Mouse (Mus musculus): Measurements from ENCODE around the gene Borcs7. TPM values are rescaled to one million over a fixed set of nuclear protein-coding genes. Genes with fewer than 3 reads are reported as not detected.
A peak's percentile ranks its signal among the peaks of the same experiment; 100 is the strongest.

The Borcs7 gene
- total RNA-seq (2021) = 10 to 100 TPM; 13.2 to 13.9 TPM
- long read RNA-seq, experiment 1, transcript Borcs7-201 (5 exons, 2,176 nt) = major isoform, 37 of 48 reads
- long read RNA-seq, experiment 1, partial matches to known transcripts = 1 of 48 reads
- long read RNA-seq, experiment 1, other reads (novel, unspliced or antisense) = 10 of 48 reads
- long read RNA-seq, experiment 2, transcript Borcs7-201 (5 exons, 2,176 nt) = major isoform, 25 of 29 reads
- long read RNA-seq, experiment 2, partial matches to known transcripts = 2 of 29 reads
- long read RNA-seq, experiment 2, other reads (novel, unspliced or antisense) = 2 of 29 reads

DNA sequence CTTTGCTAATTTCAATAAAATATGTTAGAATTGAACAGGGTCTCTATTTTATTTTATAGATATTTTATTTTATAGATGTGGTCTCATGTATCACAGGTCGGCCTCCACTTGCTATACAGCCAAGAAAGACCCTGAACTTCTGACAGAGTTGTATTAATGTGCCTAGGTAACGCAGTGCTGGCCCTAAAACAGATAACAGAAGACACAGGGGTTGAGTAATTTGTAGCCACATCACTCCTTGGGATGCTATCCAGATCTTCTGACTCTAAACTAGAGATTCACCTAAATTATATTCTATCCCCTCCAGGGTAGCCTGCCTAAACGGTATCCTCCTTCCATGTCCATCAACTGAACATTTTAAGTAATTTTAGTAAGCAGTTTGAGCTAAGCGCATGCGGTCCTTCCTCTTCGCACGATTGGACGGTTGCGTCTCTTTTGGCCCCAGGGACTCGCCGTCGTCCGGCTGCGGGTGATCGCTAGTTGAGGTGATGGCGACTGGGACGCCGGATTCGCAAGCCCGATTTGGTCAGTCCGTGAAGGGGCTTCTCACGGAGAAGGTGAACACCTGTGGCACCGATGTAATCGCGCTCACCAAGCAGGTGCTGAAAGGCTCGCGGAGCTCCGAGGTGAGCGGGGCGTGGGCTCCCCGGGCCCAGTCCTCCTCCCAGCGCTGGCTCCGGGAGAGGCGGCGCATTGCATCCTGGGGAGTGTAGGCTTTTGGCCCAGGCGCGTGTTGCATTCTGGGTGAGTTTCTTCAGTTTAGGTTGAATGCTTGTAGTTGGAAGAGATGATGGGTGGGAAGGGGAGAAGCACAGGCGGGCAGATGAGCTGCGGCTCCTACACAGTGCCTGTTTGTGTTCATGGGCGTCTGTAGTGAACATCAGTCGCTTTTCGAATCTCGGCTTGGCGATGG lies at the start of gene Borcs7:
Gene Borcs7 (plus strand): TSS at position 447 of the 913 bp plus-strand sequence.
- DNase-seq = peak; percentile 91

DNA sequence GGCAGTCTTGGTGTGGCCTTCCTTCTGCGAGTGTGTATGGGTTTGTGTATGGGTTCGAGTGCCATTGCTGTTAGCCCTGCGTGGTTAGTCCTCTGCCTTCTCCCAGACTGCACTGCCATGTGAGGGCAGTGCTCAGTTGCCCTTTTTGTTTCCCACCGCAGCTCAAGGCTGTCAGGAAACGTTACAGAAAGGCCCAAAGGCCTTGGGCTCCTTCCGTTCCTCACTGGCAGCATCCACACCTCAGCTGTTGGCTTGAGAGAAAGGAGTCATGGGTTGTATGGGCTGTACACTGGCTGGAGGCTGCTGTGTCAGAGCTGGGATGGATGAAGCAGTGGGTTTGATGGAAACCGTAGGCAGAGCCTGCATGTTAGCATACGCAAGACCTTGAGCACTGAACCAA lies 48.9 kb upstream of the Borcs7 start:
- DNase-seq = no peak

DNA sequence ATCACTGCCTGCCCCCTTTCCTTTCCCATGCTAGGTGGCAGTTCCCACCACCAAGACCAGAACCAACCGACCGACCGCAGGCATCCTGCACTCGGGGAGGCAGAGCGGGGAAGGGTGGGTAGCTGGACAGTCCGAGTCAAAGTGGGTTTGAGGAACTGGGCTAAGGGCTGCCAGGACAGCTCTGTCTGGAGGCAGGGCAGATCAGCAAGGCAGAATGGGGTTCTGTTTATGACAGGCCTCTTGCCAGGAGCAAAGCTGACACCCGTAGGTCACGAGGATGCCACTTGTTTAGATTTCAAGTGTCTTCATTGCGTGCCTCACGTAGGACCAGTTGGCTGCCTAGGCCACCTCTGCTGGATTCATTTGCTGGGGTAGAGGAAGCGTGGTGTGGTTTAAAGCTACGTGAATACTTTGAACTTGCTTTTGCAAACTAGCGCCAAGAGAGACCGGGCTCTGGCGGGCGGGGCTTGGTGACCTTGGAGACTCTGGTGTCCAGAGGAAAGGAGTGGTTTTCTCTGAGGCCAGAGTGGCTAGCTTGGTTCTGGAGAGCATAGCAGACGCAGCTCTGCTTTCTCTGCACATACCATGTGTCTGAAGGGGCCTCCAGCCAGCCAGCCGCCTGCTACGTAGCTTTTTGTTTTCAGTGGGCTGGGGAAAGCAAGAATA lies 48.2 kb upstream of the Borcs7 start:
- peak; percentile 88 for DNase-seq

DNA sequence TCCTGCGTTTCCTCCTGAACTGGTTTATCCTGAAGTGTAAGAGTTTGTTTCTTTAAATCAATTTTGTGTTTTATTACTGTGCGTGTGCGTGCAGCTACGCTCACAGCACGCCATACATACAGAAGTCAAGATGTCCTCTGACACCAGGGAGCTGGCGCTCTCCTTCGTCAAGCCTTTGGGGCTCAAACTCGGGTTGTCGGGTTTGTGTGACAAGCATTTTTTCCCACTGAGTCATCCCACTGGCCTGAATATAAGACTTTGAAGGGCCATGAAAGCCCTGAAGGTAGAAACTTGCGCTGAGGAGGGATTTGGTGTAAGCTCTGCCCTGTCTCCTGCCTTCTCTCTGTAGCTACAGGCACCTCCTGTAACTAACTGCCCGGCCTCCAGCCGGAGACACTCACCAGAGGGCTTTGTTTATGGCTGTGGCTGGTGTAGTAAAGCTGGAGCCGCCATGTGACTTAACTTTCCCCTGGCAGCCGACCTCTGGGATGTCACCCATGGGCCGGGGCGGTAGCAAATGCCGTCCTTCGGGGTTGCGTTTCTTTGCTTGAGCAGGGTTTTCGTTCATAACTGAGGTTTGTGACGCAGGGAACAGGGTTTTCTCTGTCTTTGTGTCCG lies 47.5 kb upstream of the Borcs7 start:
- peak; percentile 60 for DNase-seq

DNA sequence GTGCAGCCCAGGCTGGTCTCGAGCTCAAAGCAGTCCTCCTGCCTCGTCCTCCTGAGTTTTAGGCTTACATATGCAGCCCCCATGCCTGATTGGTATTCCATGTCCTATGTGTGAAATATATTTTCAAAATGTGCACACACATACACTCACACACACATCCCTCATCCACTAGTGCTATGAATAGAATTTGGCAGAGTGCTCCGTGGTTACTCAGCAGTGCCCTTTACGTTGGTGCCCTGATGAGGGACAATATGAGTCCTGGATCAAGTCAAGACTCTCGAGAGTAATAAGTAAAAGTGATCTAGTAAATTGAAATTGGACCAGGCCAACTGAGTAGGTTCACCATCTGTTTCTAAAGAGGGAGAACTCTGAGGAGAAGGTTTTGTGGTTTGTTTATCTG lies 46.5 kb upstream of the Borcs7 start:
- DNase-seq = no peak

DNA sequence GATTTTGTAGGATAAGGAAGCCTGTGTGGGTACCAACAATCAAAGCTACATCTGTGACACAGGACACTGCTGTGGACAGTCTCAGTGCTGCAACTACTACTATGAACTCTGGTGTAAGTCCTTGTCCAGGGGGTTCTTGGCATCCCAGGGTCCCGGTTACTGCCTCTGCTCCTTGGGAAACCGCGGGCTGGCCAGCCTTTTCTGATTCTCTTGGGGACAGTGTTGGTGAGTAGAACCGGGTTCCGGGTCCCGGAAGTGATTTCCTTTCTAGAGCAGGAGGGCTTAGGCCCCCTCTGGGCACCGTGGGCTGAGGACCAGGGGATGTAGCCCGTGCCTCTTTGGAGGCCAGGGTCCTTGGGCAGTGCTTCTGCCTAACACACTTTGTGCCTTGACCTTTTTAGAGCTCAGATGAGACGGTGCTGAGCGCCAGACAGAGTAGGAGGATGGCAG lies 45.3 kb upstream of the Borcs7 start:
- DNase-seq = no peak

DNA sequence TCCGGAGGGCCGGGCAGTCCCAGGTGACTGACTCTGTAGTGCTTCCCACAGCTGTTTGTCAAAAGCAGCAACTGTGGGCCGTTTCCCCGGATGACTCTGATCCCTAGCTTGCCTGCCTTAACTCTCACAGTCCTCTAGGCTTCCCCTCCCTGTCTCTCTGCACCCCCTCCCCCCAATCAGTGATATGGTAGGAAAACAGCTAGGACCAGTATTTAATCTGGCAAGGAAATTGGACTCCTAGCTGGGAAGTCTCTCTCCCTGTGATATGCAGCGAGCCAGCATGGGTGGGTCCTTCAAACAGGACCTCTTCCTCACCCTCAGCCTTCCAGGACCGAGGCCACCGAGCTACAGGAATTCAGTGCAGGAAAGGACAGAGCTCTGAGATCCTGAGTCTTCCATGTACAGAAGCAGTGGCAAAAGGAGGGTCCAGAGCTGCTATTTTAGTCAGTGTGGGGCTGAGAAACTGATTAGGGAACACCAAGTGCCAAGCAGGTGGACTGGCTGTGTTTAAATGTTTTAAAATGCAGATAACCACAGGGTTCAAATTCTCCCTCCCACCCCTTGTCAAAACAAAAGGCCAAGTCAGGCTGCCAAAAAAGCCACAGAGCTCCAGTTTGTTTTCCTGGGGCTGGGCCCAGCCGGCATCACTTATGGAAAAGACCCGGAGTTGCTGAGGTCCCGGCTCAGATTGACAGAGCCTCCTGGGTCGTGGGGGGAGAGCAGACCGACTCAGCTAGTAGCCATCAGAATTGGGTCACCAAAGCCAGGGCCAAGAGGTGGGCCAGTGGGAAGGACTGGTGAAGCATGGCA lies 44.7 kb upstream of the Borcs7 start:
- peak; percentile 62 for DNase-seq

DNA sequence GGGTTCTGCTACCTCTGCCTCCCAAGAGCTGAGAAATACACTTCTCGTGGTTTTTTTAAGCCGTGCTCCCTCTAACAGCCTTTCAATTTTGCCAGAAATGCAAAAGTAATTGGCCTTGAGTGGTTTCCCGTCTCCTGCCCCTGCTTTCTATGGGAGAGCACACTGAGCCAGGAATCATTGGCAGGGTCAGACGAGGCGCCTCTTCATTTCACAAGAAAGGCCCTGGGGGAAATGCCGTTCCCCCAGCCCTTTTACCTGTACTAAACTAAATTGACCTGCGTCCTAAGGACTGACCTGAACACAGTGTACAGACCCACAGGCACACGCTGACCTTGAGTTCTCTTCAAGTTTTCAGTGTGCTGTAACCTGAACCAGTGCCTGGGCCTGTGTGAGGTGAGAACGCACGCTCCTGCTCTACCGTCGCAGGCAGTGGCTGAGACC lies 43.6 kb upstream of the Borcs7 start:
- DNase-seq = peak; percentile 56

DNA sequence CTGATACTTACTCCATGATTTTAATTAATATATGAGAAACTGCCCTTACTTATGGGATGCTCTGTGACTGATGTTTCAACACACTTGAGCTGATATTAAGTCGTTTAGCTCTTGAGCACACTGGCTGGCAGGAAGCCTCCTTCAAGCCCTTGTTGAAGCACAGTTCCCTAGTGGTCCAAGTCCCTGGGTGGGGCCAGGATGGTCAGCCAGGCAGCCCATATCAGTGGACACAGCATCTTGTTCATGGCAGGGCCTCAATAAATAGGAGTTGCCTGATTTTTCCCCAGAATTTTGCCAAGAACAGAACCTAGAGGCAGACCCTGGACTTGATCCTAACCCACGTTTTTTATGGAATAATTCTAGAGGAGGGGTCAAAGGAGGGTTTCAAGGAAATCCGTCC lies 42.5 kb upstream of the Borcs7 start:
- no peak for DNase-seq

DNA sequence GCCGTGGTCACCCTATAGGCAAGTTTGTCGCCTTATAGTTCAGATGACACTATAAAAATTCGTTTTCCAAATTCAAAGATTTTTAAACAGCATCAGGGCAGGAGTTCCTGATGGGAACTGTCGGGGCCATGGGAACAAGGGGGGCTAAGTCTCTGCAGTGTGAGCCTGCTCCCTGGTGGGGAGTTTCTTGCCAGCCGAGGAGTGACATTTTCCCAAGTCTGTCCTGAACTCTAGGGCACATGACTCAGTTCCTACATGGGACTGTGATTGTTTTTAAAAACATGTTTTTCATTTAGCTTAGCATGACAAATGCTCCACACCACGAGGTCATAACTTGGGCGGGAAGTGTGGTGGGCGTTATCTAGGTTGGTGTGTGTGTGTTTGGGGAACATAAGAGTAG lies 41.9 kb upstream of the Borcs7 start:
- DNase-seq = no peak

DNA sequence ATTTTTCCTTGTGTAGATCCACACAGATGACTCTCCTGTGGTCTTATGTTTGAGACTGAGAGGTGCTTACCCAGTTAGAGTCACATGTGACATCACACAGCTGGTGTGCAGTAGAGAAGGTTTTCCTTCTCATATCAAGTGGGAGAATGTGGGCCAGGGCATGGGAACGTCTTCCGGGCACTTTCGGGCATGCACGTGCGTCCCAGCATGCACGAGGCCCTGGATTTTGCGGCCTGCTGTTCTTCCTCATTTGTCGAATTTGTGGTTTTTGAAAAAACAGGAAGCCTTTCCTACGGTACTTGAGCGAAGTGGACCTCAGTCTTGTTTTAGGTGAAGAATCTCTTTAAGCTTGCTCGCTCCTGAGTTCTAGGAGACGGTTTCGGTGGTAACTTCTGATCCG lies 41.1 kb upstream of the Borcs7 start:
- DNase-seq = no peak

DNA sequence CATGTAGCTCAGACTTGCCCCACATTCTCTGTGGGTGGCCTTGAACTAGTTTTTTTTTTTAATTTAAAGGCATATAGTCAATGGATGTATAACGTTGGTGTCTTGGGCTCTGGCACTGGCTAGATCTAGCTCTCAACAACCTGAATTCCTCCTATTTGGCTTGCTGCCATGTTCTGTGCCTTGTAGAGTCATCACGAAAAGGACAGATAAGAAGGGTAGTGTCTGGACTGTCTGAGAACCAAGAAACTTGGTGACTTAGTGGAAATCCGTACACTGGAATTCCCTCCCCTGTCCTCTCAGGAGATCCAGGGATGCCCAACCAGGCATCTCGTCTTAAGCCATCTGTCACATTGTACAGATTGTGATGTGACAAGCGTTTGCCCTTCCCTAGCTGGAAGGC lies 36.5 kb upstream of the Borcs7 start:
- DNase-seq = no peak

DNA sequence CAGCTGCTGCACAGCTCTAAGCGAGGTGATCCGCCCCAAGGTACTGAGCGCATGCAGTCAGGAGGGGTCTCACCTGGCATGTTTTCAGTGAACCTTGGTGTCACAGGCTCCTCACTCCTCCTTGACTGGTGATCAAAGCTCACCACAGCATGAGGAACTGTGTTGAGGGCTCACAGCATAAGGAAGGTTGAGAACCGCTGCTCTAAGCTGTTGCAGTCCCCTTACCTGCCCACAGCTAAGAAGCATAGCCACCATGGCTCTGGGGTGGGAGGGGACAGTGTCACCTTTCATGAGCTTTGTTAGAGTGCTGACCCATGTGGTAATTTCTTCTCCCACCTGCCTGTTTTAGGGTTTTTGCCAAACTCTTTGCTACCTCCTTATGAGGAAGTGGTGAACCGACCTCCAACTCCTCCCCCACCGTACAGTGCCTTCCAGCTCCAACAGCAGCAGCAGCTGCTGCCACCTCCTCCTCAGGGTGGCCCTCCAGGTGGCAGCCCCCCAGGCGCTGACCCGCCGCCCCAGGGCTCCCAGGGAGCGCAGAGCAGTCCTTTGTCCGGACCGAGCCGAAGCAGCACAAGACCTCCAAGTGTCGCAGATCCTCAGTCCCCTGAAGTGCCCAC lies 36.0 kb upstream of the Borcs7 start:
- no peak for DNase-seq

DNA sequence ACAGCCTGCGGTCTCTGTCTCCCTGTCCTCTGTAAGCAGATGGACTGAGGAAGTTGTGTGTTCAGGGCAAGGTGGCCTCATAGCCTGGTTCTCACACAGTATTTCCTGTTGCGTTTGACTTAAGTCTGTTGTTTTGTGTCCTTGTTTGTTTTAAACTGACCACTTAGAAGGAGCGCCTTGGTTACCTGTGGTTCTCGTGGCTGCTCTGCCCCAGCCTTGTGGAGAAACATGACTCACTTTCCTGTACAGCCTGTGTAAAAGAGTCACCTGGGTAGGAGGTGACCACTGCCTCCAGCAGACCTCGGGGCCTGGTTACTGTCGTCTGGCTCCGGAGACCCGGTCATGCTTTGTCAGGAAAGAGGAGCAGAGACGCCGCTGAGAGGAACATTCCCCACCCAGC lies 34.1 kb upstream of the Borcs7 start:
- DNase-seq = no peak

DNA sequence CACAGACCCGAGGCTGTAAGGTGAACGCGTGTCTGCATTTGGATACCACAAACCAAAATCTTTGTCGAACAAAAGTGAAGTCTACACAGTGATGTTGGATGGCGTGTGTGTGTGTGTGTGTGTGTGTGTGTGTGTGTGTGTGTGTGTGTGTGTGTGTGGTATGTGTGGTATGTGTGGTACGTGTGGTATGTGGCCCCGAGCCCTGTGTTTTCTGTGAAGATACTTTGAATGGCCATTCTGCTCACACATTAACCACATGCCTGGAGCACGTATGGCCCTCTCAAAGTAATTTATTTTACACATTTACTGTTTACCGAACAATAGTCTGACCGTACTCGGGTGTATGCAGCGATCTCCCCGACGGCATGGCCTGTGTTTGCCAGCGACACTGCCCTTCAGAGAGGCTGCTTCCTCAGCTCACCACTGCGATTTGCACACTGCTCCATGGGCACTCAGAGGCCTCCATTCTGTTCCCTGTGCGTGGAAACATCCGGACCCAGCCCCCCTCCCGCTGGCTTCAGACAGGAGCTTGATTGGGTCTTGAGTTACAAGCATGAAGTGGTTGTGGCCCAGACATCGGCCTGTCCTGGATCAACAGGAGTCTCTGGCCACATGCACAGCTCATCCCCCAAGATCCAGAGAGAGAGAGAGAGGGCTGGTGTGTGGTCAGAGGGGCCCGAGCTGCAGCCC lies 33.4 kb upstream of the Borcs7 start:
- no peak for DNase-seq

DNA sequence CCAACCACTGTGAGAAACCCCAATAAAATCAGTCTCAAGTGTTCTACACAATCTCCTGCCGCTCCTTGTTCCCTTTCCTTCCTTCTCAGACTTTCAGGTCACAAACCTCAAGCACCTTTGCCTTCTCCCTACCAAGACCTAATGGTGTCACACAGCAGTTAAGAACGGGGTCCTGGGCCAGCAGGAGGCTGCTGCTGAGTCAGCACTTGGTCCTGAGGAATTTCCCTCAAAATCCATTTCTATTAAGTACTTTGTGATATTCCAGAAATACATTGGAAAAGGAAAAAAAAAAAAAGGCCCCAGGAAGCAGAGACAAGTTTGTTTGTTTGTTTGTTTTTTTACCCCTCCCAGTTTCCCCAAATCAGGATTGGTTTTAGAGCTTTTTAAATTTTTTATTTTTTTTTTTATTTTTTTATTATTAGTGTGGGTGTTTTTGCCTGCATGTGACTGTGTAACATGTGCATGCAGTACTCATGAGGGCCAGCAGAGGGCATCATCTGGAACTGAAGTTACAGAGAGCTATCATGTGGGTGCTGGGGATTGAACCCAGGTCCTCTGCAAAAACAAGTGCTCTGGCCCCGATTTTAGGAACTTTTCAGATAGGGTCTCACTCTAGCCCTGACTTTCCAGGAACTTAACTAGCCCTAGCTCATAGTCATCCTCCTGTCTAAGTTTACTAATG lies 32.2 kb upstream of the Borcs7 start:
- no peak for DNase-seq

DNA sequence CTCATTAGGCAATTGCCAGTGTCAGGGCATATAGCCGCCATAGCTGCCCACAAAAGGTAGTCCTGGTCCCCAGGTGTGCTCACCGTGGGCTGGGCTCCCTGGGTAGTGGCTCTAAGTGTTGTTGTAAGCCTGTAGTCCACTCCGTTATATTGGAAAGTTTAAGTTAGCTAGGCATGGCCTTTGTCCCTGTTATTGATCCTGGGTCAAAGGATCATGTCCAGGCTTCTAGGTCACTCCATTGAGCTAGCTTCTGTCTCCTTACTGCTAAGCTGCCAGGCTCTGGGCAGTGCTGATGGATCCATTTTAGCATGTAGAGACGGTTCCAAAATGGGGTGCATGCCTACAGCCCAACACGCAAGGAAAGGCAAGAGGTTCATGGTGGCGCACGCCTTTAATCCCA lies 31.4 kb upstream of the Borcs7 start:
- DNase-seq = no peak

DNA sequence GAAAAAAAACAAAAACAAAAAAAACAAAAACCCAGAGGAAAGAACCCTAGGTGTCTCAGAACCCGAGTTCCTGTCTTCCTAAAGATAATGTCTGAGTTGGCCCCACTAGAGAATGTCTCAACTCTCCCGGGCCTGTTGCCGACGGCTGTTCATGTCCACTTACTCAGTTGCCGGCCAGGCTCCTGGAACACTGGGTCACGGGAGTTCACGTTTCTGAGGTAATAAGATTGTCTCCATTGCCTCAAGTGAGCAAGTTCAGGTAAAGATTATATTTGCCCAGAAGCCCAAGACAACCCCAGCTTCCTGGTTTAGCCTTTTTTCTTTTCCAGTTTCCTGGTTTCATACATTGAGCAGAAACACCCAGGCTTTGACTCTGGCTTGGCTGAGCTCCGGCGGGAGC lies 30.9 kb upstream of the Borcs7 start:
- no peak for DNase-seq

DNA sequence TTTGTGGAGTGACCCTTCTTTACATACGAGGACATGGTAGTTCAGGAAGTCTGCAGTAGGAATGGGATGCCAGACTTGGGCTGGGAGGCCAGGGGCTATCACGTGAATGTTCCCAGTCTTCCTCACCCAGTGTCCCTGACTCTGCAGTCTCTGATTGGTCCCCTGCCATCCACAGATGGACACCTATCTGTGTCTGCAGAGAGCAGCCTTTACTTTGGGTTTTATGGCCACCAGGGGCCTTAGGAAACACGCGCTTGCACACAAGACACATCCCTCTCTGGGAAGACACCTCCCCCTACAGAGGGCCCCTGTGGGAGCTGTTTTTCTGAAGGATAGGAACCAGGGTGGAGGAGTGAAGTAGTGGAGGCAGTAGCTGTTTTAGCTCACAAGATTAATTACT lies 28.2 kb upstream of the Borcs7 start:
- no peak for DNase-seq

DNA sequence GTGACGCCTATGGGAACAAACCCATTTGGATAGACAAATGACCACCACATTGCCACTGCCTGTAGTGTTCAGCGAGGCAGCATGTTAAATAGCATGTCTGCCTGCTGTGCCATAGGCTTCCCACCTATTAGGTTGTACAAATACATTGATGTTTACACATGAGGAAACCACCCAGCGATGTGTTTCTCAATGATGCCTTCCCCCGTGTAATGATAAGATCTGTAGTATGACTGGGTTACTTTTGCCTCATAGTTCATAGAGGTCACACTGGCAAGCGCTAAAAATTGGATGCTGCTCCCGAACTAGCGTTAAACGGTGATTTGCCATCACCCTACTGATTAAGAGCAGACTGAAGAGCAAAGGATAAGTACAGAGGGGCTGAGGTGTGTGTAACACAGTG lies 27.5 kb upstream of the Borcs7 start:
- DNase-seq = no peak
